Comparison of ENCODE assay signal across 13 mouse cellular contexts in genomic region chr1:73936537-73936936, GRCm38 (mm10).
A peak's percentile ranks its signal among the peaks of the same experiment; 100 is the strongest.
DNase-seq lines count a peak whose midpoint lies in the region; ATAC-seq and TF ChIP-seq lines count a peak whose summit lies in the region.
"Had no signal": no experiment of that assay in that cellular context is flagged by ENCODE, and none has a peak within 500 bp of the region (broad histone marks: within the 10 kb centered on the region; RNA-seq: fewer than 3 reads in every experiment).

No protein-coding gene starts in this region.

- no peaks in the 10 kb centered on the region for H3K9me3 ChIP-seq in kidney, embryonic 16.5 days (ENCODE audit: low read length)
- H3K9me3 ChIP-seq: neural tube, embryonic 12.5 days had no signal

- no peak overlapping the region for H3K9ac ChIP-seq in kidney, embryonic 16.5 days (replicated peaks; ENCODE audit: low read length)
- H3K9ac ChIP-seq: lung, embryonic 14.5 days; neural tube, embryonic 12.5 days had no signal

- TF ChIP-seq CTCF in gastrocnemius, adult 2 months (IDR thresholded peaks at IDR 0.05): no peak
- TF ChIP-seq CTCF in Patski (IDR thresholded peaks at IDR 0.05): no peak

- in situ Hi-C loops in Patski (cut with MboI; ENCODE audit: low pct_unique_long_range_greater_than_20kb): no loop called here

- H3K4me2 ChIP-seq in kidney, embryonic 16.5 days (replicated peaks; ENCODE audit: low read depth, low read length): no peak overlapping the region
- H3K4me2 ChIP-seq: lung, embryonic 14.5 days; midbrain, embryonic 11.5 days; neural tube, embryonic 12.5 days had no signal

- POLR2A ChIA-PET in Patski (lab: Charles Lee): interaction anchor here (0.6 kb wide), 1 partner anchor 139 kb away, joined by 3 read pairs; no protein-coding TSS in a partner anchor

- H3K4me3 ChIP-seq in gastrocnemius, adult 2 months: no peak overlapping the region; the same call in 1 of the 2 replicates
- no peak overlapping the region for H3K4me3 ChIP-seq in kidney, embryonic 16.5 days (ENCODE audit: low read length)
- H3K4me3 ChIP-seq: neural tube, embryonic 12.5 days had no signal

- H3K4me1 ChIP-seq in kidney, embryonic 16.5 days (ENCODE audit: insufficient read depth, low read length): peaks cover 19% of the 10 kb centered on the region
- H3K4me1 ChIP-seq: neural tube, embryonic 12.5 days had no signal

- H3K27me3 ChIP-seq in kidney, embryonic 16.5 days (ENCODE audit: insufficient read depth, low read length): no peaks in the 10 kb centered on the region
- H3K27me3 ChIP-seq in Patski: no peaks in the 10 kb centered on the region
- H3K27me3 ChIP-seq: neural tube, embryonic 12.5 days had no signal

- 65% methylated on average over 3 of the region's 3 CpGs for WGBS in kidney, embryonic 16.5 days

- H3K27ac ChIP-seq in gastrocnemius, adult 2 months: peak overlapping the region; percentile 90
- no peak overlapping the region for H3K27ac ChIP-seq in kidney, embryonic 16.5 days (ENCODE audit: low read length)
- H3K27ac ChIP-seq: neural tube, embryonic 12.5 days had no signal

- no peak for DNase-seq in gastrocnemius, adult 2 months
- no peak for DNase-seq in gastrocnemius, postnatal 14 days
- DNase-seq in kidney, postnatal 25 days: peak; percentile 45 to 71
- DNase-seq in Patski (ENCODE audit: low read depth, low spot score): no peak
- DNase-seq in left cerebral cortex, adult 9 months (ENCODE audit: low spot score in 2 of 2): no peak
- no peak for DNase-seq in left cerebral cortex, postnatal 4 days
- DNase-seq: cerebellum, adult 9-10 months; lung, embryonic 14.5 days had no signal

- CTCF ChIA-PET in Patski (lab: Charles Lee): no interaction called here

- intact Hi-C loops in gastrocnemius, adult 2 months (cut with DNase I): no loop called here
- intact Hi-C loops in gastrocnemius, postnatal 14 days (cut with DNase I; ENCODE audit: low total_unique reads): no loop called here
- intact Hi-C loops in left cerebral cortex, postnatal 4 days (cut with DNase I): no loop called here

- H3K36me3 ChIP-seq in kidney, embryonic 16.5 days (ENCODE audit: insufficient read depth, low read length): no peaks in the 10 kb centered on the region; the same call in 1 of the 2 replicates
- H3K36me3 ChIP-seq: neural tube, embryonic 12.5 days had no signal

- no peak for ATAC-seq in kidney, embryonic 16.5 days (ENCODE audit: low FRiP score, low TSS enrichment)
- peak; percentile 22 for ATAC-seq in Patski
- ATAC-seq in megakaryocyte progenitor cell, adult 5-6 weeks (replicated peaks; ENCODE audit: poor library complexity): peak; percentile 23; the same call in 1 of the 2 replicates
- ATAC-seq: hindbrain, embryonic 16.5 days had no signal

Comparison
In these comparisons a context has a peak if more than half of its experiments do, and no peak if none do; other contexts are left out.
1. DNase-seq: peak in kidney, postnatal 25 days (2 of 2); none in gastrocnemius, adult 2 months (single experiment), gastrocnemius, postnatal 14 days (single experiment), Patski (single experiment), left cerebral cortex, adult 9 months (0 of 2) and left cerebral cortex, postnatal 4 days (single experiment).